Mouse (Mus musculus) limb, embryonic 15.5 days (tissue): ENCODE results near the gene Sema3f. TPM values are rescaled to one million over a fixed set of nuclear protein-coding genes. Genes with fewer than 3 reads are reported as not detected.

Source experiments
- ATAC-seq: fragments of 200-750 bp; cut with Nextera tagmentation; 2 replicates; pipeline ENCODE4 v1.8.0; 2017; ENCODE audit warnings: low read depth, moderate TSS enrichment; ENCODE audit not compliant: insufficient number of reproducible peaks, low FRiP score, low TSS enrichment
- H3K27ac ChIP-seq: fragments of 300-500 bp; sonication (generic); 2 replicates; pipeline ENCODE4 v1.5.1; 2015; ENCODE audit warnings: moderate library complexity, mild to moderate bottlenecking, inconsistent platforms
- H3K27me3 ChIP-seq: fragments of 300-500 bp; sonication (generic); 2 replicates; pipeline ENCODE4 v1.6.1; 2015; ENCODE audit warnings: inconsistent platforms
- H3K36me3 ChIP-seq: fragments of 300-500 bp; sonication (generic); 2 replicates; pipeline ENCODE4 v1.6.1; 2015; ENCODE audit warnings: inconsistent platforms
- H3K4me1 ChIP-seq: fragments of 300-500 bp; sonication (generic); 2 replicates; pipeline ENCODE4 v1.6.1; 2015; ENCODE audit warnings: inconsistent platforms
- H3K4me2 ChIP-seq: fragments of 300-500 bp; sonication (generic); 2 replicates; pipeline ENCODE4 v1.6.1; 2015; ENCODE audit warnings: mild to moderate bottlenecking, inconsistent platforms
- H3K4me3 ChIP-seq: fragments of 300-500 bp; sonication (generic); 2 replicates; pipeline ENCODE4 v1.5.1; 2015; ENCODE audit warnings: mild to moderate bottlenecking, inconsistent platforms
- H3K9ac ChIP-seq: fragments of 300-500 bp; sonication (generic); 2 replicates; pipeline ENCODE4 v1.6.1; 2015; ENCODE audit warnings: inconsistent platforms
- H3K9me3 ChIP-seq: fragments of 300-500 bp; sonication (generic); 2 replicates; pipeline ENCODE4 v1.6.1; 2016; ENCODE audit warnings: inconsistent platforms
- WGBS: fragments of 180-500 bp; shearing (Covaris S2); methylation state at CpG from one replicate; pipeline ENCODE4 v1.1.7; 2015; 5-methylcytosine and 5-hydroxymethylcytosine counted together
- polyA plus RNA-seq: library from polyadenylated mRNA; unstranded; fragments of >200 nt; fragmentation: Nextera tagmentation; extraction: Ambion mirVana; gene quantifications from 2 replicates; pipeline ENCODE4 v1.2.1, GENCODE M21; 2015

Sema3f gene
- polyA plus RNA-seq, result 26.6 and 38.2 TPM in 2 replicates

DNA sequence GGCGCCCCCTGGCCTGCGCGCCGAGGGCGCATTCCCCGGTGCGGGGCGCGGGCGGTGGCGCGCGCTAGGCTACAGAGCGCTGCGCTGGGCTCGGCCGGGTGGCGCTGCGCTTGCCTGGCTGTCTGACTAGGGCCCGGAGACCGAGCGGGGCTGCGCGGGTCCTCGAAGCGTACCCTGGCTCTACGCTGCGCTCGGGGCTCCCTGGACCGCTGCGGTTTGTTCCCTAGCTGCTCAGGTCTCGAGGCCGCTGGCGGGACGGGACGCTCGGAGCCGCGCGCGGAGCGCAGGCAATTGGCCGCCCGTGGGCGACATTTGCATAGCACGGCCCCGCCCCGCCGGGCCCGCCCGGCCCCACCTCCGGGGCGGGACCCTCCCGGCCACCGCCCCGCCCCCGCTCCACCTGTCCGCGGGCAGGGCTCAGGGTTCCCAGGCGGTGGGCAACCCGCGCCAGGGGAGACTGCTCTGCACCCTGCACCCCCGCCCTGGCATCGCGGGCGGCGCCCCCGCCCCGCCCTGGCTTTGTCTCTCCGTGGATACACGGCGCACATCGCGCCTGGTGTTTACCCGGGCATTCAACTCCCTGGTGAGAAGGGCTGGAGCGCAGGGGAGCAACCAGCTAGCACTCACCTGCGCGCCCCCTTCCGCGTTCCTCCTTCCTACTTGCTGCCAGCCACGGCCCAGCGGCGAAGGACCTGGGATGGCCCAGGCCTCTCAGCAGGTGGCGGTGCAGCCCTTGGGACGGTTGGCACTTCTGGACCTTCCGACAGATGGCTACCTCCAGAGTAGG is at the start of gene Sema3f:
Gene Sema3f, minus strand, starts transcription at position 779 of the 787 bp plus-strand sequence.
- peak within 1 kb of the TSS; percentile 93 for H3K27ac ChIP-seq
- peak; percentile 74 for ATAC-seq
- no peaks in the 10 kb centered on the region for H3K9me3 ChIP-seq
- peak within 1 kb of the TSS; percentile 95 for H3K4me2 ChIP-seq
- peak within 1 kb of the TSS; percentile 78 for H3K4me3 ChIP-seq
- H3K9ac ChIP-seq, result peak within 1 kb of the TSS; percentile 88
- H3K36me3 ChIP-seq, result peaks cover 6% of the 10 kb centered on the region; the same call in 1 of the 2 replicates
- H3K4me1 ChIP-seq, result peaks cover 68% of the 10 kb centered on the region
- WGBS, result under 1% methylated on average over 82 of the region's 86 CpGs
- H3K27me3 ChIP-seq, result peaks cover 2% of the 10 kb centered on the region; the same call in 1 of the 2 replicates

DNA sequence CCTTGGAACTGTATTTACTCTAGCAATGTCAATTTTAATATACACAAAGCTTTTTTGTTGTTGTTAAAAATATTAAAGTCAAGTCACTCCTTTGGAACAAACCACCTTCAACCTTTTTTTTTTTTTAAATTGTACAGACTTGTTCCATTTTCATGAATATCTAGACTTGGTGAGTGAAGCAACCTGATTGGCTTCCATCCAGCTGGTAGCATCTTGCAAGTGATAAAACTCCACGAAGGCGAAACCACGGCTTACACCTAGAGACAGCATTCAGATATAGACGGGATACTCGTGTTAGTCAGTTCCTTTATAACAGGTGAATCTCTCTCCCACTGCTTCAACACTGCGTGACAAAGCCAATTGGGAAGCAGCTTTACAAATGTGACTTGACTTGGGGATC is 49.3 kb upstream of the Sema3f start:
- H3K4me3 ChIP-seq, result no peak overlapping the region
- H3K4me1 ChIP-seq, result no peaks in the 10 kb centered on the region
- WGBS, result 91% methylated on average over 6 of the region's 6 CpGs
- H3K27ac ChIP-seq, result no peak overlapping the region
- no peak overlapping the region for H3K9ac ChIP-seq
- peaks cover 86% of the 10 kb centered on the region for H3K36me3 ChIP-seq
- H3K27me3 ChIP-seq, result no peaks in the 10 kb centered on the region
- H3K4me2 ChIP-seq, result no peak overlapping the region
- ATAC-seq, result no peak
- no peaks in the 10 kb centered on the region for H3K9me3 ChIP-seq

DNA sequence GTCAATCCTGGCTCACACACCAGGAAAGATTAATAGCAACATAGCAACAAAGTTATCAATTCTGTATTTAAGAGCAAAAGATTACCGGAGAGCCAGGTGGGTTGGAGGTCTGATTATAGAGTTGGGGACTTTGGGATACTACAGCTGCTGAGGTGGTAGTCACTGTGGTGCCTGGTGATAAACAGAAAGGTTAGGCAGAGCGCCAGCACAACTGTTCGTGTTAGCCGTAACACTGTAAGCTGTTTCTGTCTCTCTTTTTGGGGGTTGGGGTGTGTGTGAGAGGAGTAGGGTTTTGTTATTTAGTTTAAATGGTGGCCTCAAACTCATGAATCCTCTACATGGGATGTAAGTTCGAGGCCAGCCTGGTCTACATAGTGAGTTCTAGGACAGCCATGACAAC is 40.1 kb upstream of the Sema3f start:
- no peak overlapping the region for H3K4me3 ChIP-seq
- no peaks in the 10 kb centered on the region for H3K4me1 ChIP-seq
- H3K9ac ChIP-seq, result no peak overlapping the region
- no peaks in the 10 kb centered on the region for H3K27me3 ChIP-seq
- no peak for ATAC-seq
- 86% methylated on average over 5 of the region's 5 CpGs for WGBS
- no peak overlapping the region for H3K27ac ChIP-seq
- H3K36me3 ChIP-seq, result peaks cover 92% of the 10 kb centered on the region
- no peak overlapping the region for H3K4me2 ChIP-seq
- no peaks in the 10 kb centered on the region for H3K9me3 ChIP-seq

DNA sequence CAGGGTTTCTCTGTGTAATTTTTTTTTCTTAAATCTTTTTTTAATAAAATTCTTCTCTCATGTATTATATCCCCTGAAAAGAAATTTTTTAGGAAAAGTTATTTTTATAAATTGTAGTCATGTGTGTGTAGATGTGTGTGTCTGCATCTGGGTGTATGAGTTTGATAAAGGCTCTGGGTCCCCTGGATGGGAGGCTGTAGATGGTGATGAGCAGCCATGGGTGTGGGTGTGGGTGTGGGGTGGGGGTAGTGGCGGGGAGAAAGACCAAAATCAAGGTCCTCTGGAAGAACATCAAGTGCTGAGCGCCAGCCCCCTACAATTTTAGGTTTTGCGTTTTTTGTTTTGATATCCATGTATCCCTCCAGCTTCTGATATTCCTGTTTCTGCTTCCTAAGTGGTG is 37.8 kb upstream of the Sema3f start:
- no peak overlapping the region for H3K4me3 ChIP-seq
- no peak overlapping the region for H3K4me2 ChIP-seq
- no peaks in the 10 kb centered on the region for H3K27me3 ChIP-seq
- H3K27ac ChIP-seq, result no peak overlapping the region
- no peak for ATAC-seq
- H3K9ac ChIP-seq, result no peak overlapping the region
- H3K4me1 ChIP-seq, result no peaks in the 10 kb centered on the region
- H3K36me3 ChIP-seq, result peaks cover 95% of the 10 kb centered on the region
- H3K9me3 ChIP-seq, result no peaks in the 10 kb centered on the region
- WGBS, result 93% methylated on average over 3 of the region's 3 CpGs

DNA sequence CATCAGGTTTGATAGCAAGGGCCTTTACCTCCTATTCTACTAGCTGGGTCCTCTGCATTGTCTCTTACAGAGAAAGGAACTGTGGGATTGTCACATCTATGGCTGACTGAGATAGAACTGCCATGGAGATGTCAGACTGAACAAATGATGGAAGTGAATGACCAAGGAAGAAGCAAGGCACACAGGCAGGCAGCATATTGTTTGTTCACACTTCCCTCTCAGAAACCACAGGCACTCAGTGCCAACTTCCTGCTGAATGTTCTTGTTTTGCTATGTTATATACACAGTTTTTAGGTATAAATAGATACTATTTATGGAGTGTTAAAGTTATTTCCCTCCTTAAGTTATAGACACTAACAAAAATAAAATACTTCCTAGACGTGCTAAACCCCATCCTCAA is 37.0 kb upstream of the Sema3f start:
- Histone ChIP-seq H3K27ac (no peak overlapping the region), H3K9ac (no peak overlapping the region), H3K36me3 (peaks cover 97% of the 10 kb centered on the region), H3K4me3 (no peak overlapping the region), H3K27me3 (no peaks in the 10 kb centered on the region), H3K9me3 (no peaks in the 10 kb centered on the region), H3K4me2 (no peak overlapping the region), H3K4me1 (no peaks in the 10 kb centered on the region)
- no peak for ATAC-seq
- WGBS, result 85% methylated on average over 1 of the region's 1 CpGs

DNA sequence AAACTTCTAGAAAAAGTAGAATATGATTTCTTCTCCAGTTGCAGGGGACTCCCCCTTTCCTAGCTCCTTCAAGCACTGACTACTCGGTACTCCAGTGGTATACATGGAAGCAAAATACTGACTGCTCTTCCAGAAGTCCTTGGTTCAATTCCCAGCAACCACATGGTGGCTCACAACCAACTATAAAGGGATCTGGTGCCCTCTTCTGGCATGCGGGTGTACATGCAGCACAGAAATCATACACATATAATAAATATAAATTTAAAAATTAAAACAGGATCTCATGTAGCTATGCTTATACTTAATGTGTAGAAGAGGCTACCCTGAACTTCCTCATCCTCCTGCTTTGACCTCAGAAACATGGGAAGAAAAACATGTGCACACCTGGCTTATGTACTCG is 36.4 kb upstream of the Sema3f start:
- H3K27me3 ChIP-seq, result no peaks in the 10 kb centered on the region
- H3K4me1 ChIP-seq, result no peaks in the 10 kb centered on the region
- H3K9ac ChIP-seq, result no peak overlapping the region
- peaks cover 97% of the 10 kb centered on the region for H3K36me3 ChIP-seq
- WGBS, result 93% methylated on average over 3 of the region's 3 CpGs
- no peak overlapping the region for H3K4me2 ChIP-seq
- no peak for ATAC-seq
- H3K27ac ChIP-seq, result no peak overlapping the region
- H3K9me3 ChIP-seq, result no peaks in the 10 kb centered on the region
- H3K4me3 ChIP-seq, result no peak overlapping the region

DNA sequence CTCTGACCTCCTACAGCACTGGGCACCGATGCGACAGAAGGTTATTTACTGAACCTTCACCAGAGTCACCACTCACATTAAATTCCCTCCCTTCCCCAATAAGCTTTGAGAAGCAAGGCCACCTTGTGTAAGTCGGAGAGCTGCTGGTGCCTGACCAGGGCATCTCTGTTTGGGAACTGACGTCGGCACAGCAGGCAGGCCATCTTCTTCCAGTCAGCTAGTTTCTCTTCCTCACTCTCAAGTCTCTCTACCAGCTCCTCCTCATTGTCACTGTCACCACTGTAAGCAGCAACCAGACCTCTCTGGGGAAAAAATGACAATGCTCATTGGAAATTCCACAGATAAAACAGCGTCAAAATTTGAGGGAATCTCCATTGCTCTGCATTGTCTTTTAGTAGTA is 33.8 kb upstream of the Sema3f start:
- no peaks in the 10 kb centered on the region for H3K4me1 ChIP-seq
- H3K9ac ChIP-seq, result no peak overlapping the region
- H3K4me2 ChIP-seq, result no peak overlapping the region
- H3K4me3 ChIP-seq, result no peak overlapping the region
- H3K36me3 ChIP-seq, result peaks cover 97% of the 10 kb centered on the region
- H3K27me3 ChIP-seq, result no peaks in the 10 kb centered on the region
- no peak overlapping the region for H3K27ac ChIP-seq
- no peak for ATAC-seq
- H3K9me3 ChIP-seq, result no peaks in the 10 kb centered on the region
- WGBS, result 90% methylated on average over 6 of the region's 6 CpGs

DNA sequence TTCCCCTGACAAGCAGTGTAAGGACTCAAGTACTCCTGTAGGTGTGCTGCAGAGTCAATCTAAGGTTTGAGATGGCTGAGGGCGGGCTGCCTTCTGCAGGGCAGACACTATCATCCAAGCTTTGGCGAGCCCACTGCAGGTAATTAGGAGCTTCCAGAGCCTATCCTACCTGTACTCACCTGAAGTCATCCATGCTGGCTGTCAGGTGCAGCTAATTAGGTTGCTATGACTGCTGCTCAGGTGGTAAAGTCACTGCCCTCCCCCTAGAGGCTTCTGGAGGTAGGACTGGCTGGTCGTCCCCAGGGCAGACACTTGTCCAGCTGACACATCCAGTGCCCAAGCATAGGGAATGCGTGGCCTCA is 28.5 kb upstream of the Sema3f start:
- Histone ChIP-seq H3K9ac (no peak overlapping the region), H3K9me3 (no peaks in the 10 kb centered on the region), H3K4me3 (no peak overlapping the region), H3K4me1 (peaks cover 40% of the 10 kb centered on the region), H3K27me3 (no peaks in the 10 kb centered on the region), H3K4me2 (no peak overlapping the region), H3K27ac (no peak overlapping the region), H3K36me3 (peaks cover 57% of the 10 kb centered on the region)
- whole genome bisulfite sequencing, result 50% methylated on average over 4 of the region's 4 CpGs
- peak; percentile 18; the same call in 1 of the 2 replicates for ATAC-seq

DNA sequence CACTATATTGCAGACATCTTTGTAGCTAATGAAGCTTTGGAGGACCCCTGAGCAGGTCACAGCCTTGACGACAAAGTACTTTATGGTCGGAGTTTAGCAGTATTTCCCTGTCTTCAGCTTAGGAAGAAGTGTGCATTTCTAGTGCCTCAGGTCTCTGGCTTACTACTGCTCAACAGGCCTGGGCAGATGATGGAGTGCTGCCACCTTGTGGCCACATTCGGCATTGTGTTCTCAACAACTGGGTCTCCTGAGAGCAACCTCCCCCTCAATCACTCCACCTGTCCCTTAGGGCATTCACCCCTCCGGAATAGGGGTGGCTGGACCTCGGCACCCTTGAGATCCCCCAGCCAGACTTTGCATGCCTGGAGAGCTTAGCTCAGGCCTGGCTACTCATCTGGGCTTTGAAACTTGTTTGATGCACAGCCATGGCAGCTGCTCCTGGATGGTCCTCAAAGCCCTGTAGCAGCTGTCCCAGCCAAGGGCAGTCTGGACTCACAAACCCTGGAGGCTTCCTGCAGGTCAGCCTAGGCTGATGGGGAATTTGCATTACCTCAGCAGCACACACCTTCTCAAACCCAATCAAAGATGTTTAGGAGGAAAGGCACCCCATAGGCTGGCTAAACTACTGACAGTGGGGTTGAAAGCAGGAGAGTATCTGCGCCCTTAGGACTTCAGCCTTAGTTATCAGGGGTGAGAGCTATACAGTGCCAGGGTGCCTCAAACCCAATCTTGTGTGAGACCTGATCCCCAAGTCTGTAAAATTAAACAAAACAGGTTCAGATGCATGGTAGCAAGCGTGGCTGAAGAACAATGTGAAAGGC is 28.0 kb upstream of the Sema3f start:
- no peaks in the 10 kb centered on the region for H3K27me3 ChIP-seq
- peak overlapping the region; percentile 47 for H3K27ac ChIP-seq
- WGBS, result 18% methylated on average over 7 of the region's 7 CpGs
- peak; percentile 49 for ATAC-seq
- no peak overlapping the region for H3K9ac ChIP-seq
- no peak overlapping the region for H3K4me2 ChIP-seq
- peaks cover 51% of the 10 kb centered on the region for H3K36me3 ChIP-seq
- H3K9me3 ChIP-seq, result no peaks in the 10 kb centered on the region
- H3K4me1 ChIP-seq, result peaks cover 40% of the 10 kb centered on the region
- no peak overlapping the region for H3K4me3 ChIP-seq

DNA sequence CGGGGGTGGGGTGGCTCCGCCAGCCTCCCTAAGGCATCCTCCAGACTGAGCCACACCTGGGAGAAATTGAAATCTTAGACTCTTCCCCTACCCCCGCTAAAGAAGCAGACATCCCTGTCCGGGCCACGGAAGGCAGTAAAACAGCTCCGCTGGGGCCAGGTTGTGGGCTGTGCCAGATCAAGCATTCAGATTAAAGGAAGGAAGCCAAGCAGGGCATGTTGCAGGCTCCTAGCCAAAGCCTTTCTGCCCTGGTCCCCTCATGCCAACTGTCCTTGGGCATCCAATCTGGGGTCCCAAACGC is 25.9 kb upstream of the Sema3f start:
- peak overlapping the region; percentile 47 for H3K4me2 ChIP-seq

DNA sequence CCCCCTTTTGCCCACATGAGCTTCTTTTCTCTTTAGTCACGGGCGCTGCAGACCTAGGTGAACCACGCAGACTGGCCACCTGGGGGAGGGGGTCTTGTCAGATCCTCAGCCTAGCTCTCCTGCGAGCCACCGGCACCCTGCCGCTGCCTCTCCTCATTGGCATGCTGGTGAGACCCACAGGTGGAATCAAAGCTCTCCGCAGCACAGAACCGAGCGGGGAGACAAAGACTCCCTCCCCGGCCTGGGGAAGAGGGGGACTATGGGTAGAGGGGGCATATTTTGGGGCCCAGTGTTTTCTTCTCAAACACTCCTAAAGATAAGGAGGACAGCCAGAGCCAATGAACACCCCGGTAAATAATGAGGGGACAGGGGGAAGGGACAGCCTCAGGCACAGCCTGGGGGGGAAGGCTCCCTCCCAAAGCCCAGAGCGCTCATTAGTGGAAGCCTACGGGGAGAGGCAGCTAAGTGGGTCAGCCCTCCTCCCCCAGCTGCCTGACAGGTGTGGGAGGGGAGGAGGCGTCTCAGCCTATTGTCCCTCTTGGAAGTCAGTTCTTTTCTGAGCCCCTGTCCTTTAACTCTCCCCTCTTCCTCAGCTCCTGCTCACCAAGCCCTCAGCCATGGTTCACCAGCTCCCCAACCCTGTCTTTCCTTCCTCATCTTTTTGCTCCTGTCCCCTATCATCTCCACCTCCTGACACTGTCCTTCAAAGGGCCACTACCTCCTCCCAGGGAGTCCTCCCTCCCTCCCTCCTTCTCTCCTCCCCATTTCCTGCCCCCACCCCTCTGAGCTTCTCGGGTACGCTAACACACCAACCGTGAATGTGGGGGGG is 25.3 kb upstream of the Sema3f start:
- no peak; the same call in 1 of the 2 replicates for ATAC-seq
- peak overlapping the region; percentile 47 for H3K4me2 ChIP-seq
- H3K4me1 ChIP-seq, result peaks cover 47% of the 10 kb centered on the region

More for the DNA sequence above, 25.9 kb upstream of the Sema3f start:
- H3K27ac ChIP-seq, result peak overlapping the region; percentile 85
- ATAC-seq, result peak; percentile 30; the same call in 1 of the 2 replicates
- 0% methylated on average over 7 of the region's 7 CpGs for WGBS
- H3K4me1 ChIP-seq, result peaks cover 42% of the 10 kb centered on the region
- H3K27me3 ChIP-seq, result no peaks in the 10 kb centered on the region
- H3K9ac ChIP-seq, result no peak overlapping the region
- H3K9me3 ChIP-seq, result no peaks in the 10 kb centered on the region
- peak overlapping the region; percentile 13 for H3K4me3 ChIP-seq
- H3K36me3 ChIP-seq, result peaks cover 30% of the 10 kb centered on the region

More for the DNA sequence above, 25.3 kb upstream of the Sema3f start:
- 5% methylated on average over 17 of the region's 17 CpGs for WGBS
- Histone ChIP-seq H3K9ac (no peak overlapping the region; the same call in 1 of the 2 replicates), H3K27ac (peak overlapping the region; percentile 85), H3K9me3 (no peaks in the 10 kb centered on the region), H3K36me3 (peaks cover 24% of the 10 kb centered on the region), H3K27me3 (no peaks in the 10 kb centered on the region), H3K4me3 (peak overlapping the region; percentile 13)
